Mouse (Mus musculus) testis, adult 2 months (tissue): ENCODE data around the gene Gm20388.

ENCODE experiments used
- CTCF ChIP-seq: fragments of 200-500 bp; IDR thresholded peaks from 2 replicates; pipeline ENCODE4 v1.5.1; 2012; ENCODE audit warnings: low read depth, mild to moderate bottlenecking, inconsistent platforms, low read length, moderate library complexity; ENCODE audit not compliant: control insufficient read depth, insufficient read depth, insufficient replicate concordance
- POLR2A ChIP-seq: fragments of 200-500 bp; IDR thresholded peaks from 2 replicates; pipeline ENCODE4 v1.6.1; 2012; ENCODE audit warnings: low read depth, mild to moderate bottlenecking, inconsistent platforms, low read length, moderate library complexity; ENCODE audit not compliant: control insufficient read depth

DNA sequence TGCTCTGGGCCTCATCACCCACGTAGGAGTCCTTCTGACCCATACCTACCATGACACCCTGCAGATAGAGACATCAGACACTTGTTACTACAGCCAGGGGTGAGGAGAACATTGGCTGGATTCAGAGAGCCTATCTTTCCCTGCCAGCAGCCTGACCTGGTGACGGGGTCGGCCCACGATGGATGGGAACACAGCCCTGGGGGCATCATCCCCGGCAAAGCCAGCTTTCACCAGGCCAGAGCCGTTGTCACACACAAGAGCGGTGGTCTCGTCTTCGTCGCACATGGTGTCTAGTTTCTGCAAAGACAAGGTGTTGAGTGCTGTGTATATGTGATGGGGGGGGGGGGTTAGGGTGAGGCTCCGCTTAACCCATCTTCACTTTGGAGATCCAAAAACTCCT, 3982.8 kb downstream of the Gm20388 start:
- TF ChIP-seq CTCF (no peak), POLR2A (no peak)
